Mouse (Mus musculus): ENCODE results near the gene Runx3. TPM values are rescaled to one million over a fixed set of nuclear protein-coding genes. Genes with fewer than 3 reads are reported as not detected.

The Runx3 gene
- polyA plus RNA-seq, 1 experiment = 8.8 TPM

- TF ChIP-seq POLR2A (IDR thresholded peaks at IDR 0.05; ENCODE audit: control insufficient read depth, low read depth, low read length) (no peak), CTCF (IDR thresholded peaks at IDR 0.05; ENCODE audit: control insufficient read depth, insufficient read depth, insufficient replicate concordance, low read depth, low read length) (no peak)
- Histone ChIP-seq H3K4me3 (ENCODE audit: control insufficient read depth, low read depth, low read length) (no peak overlapping the region), H3K27me3 (ENCODE audit: control insufficient read depth, insufficient read depth, low read length) (no peaks in the 10 kb centered on the region), H3K27ac (ENCODE audit: control insufficient read depth, insufficient read depth, low read depth, low read length) (no peak overlapping the region), H3K36me3 (ENCODE audit: control insufficient read depth, insufficient read depth, low read length) (no peaks in the 10 kb centered on the region), H3K4me1 (ENCODE audit: control insufficient read depth, insufficient read depth, low read length) (no peaks in the 10 kb centered on the region)
These were observed 69.1 kb downstream of the Runx3 start for GRCm38 (mm10) chr4:135189452-135190008.

- no peak for TF ChIP-seq CTCF (IDR thresholded peaks at IDR 0.05; ENCODE audit: control insufficient read depth, insufficient read depth, insufficient replicate concordance, low read depth, low read length)
- no peak for TF ChIP-seq POLR2A (IDR thresholded peaks at IDR 0.05; ENCODE audit: control insufficient read depth, low read depth, low read length)
- Histone ChIP-seq H3K27ac (ENCODE audit: control insufficient read depth, insufficient read depth, low read depth, low read length) (no peak overlapping the region), H3K4me1 (ENCODE audit: control insufficient read depth, insufficient read depth, low read length) (no peaks in the 10 kb centered on the region), H3K4me3 (ENCODE audit: control insufficient read depth, low read depth, low read length) (no peak overlapping the region), H3K27me3 (ENCODE audit: control insufficient read depth, insufficient read depth, low read length) (no peaks in the 10 kb centered on the region), H3K36me3 (ENCODE audit: control insufficient read depth, insufficient read depth, low read length) (no peaks in the 10 kb centered on the region)
These were observed 69.9 kb downstream of the Runx3 start for GRCm38 (mm10) chr4:135190364-135190763.

DNA sequence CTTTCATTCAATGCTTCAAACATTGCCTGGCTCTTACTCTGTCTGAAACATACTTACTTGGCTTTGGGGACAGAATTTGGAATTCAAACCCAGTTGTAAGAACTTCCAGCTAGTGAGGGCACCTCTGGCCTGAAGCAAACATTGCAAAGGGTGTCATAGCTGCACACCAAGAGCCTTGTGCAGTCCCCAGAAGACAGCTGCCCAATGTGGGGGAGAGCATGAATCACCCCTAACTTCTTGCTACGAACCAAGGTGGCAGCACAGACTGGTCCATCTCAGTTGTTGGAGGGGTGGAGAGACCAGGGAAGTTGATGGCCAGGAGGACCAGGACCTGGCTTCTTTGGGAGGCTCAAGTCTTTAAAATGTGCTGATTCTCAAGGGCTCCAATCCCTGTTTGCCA lies 70.7 kb downstream of the Runx3 start:
- H3K4me1 ChIP-seq (ENCODE audit: control insufficient read depth, insufficient read depth, low read length) = no peaks in the 10 kb centered on the region
- no peak overlapping the region for H3K4me3 ChIP-seq (ENCODE audit: control insufficient read depth, low read depth, low read length)
- no peaks in the 10 kb centered on the region for H3K36me3 ChIP-seq (ENCODE audit: control insufficient read depth, insufficient read depth, low read length)
- TF ChIP-seq POLR2A (IDR thresholded peaks at IDR 0.05; ENCODE audit: control insufficient read depth, low read depth, low read length) (no peak), CTCF (IDR thresholded peaks at IDR 0.05; ENCODE audit: control insufficient read depth, insufficient read depth, insufficient replicate concordance, low read depth, low read length) (no peak)
- H3K27ac ChIP-seq (ENCODE audit: control insufficient read depth, insufficient read depth, low read depth, low read length) = no peak overlapping the region
- H3K27me3 ChIP-seq (ENCODE audit: control insufficient read depth, insufficient read depth, low read length) = no peaks in the 10 kb centered on the region

- Histone ChIP-seq H3K4me1 (ENCODE audit: control insufficient read depth, insufficient read depth, low read length) (no peaks in the 10 kb centered on the region), H3K36me3 (ENCODE audit: control insufficient read depth, insufficient read depth, low read length) (no peaks in the 10 kb centered on the region), H3K27ac (ENCODE audit: control insufficient read depth, insufficient read depth, low read depth, low read length) (no peak overlapping the region), H3K4me3 (ENCODE audit: control insufficient read depth, low read depth, low read length) (no peak overlapping the region), H3K27me3 (ENCODE audit: control insufficient read depth, insufficient read depth, low read length) (no peaks in the 10 kb centered on the region)
- TF ChIP-seq CTCF (IDR thresholded peaks at IDR 0.05; ENCODE audit: control insufficient read depth, insufficient read depth, insufficient replicate concordance, low read depth, low read length) = no peak
- no peak for TF ChIP-seq POLR2A (IDR thresholded peaks at IDR 0.05; ENCODE audit: control insufficient read depth, low read depth, low read length)
These were observed 71.2 kb downstream of the Runx3 start for GRCm38 (mm10) chr4:135191604-135192003.

GRCm38 (mm10) chr4:135192841-135193240 lies 72.4 kb downstream of the Runx3 start:
- Histone ChIP-seq H3K4me3 (ENCODE audit: control insufficient read depth, low read depth, low read length) (no peak overlapping the region), H3K36me3 (ENCODE audit: control insufficient read depth, insufficient read depth, low read length) (no peaks in the 10 kb centered on the region), H3K4me1 (ENCODE audit: control insufficient read depth, insufficient read depth, low read length) (no peaks in the 10 kb centered on the region), H3K27me3 (ENCODE audit: control insufficient read depth, insufficient read depth, low read length) (no peaks in the 10 kb centered on the region), H3K27ac (ENCODE audit: control insufficient read depth, insufficient read depth, low read depth, low read length) (no peak overlapping the region)
- no peak for TF ChIP-seq CTCF (IDR thresholded peaks at IDR 0.05; ENCODE audit: control insufficient read depth, insufficient read depth, insufficient replicate concordance, low read depth, low read length)
- no peak for TF ChIP-seq POLR2A (IDR thresholded peaks at IDR 0.05; ENCODE audit: control insufficient read depth, low read depth, low read length)

GRCm38 (mm10) chr4:135197857-135198256 lies 77.4 kb downstream of the Runx3 start:
- Histone ChIP-seq H3K4me1 (ENCODE audit: control insufficient read depth, insufficient read depth, low read length) (peaks cover 2% of the 10 kb centered on the region; the same call in 1 of the 2 replicates), H3K36me3 (ENCODE audit: control insufficient read depth, insufficient read depth, low read length) (no peaks in the 10 kb centered on the region), H3K4me3 (ENCODE audit: control insufficient read depth, low read depth, low read length) (no peak overlapping the region), H3K27me3 (ENCODE audit: control insufficient read depth, insufficient read depth, low read length) (no peaks in the 10 kb centered on the region), H3K27ac (ENCODE audit: control insufficient read depth, insufficient read depth, low read depth, low read length) (no peak overlapping the region)
- TF ChIP-seq POLR2A (IDR thresholded peaks at IDR 0.05; ENCODE audit: control insufficient read depth, low read depth, low read length) (no peak), CTCF (IDR thresholded peaks at IDR 0.05; ENCODE audit: control insufficient read depth, insufficient read depth, insufficient replicate concordance, low read depth, low read length) (no peak)

DNA sequence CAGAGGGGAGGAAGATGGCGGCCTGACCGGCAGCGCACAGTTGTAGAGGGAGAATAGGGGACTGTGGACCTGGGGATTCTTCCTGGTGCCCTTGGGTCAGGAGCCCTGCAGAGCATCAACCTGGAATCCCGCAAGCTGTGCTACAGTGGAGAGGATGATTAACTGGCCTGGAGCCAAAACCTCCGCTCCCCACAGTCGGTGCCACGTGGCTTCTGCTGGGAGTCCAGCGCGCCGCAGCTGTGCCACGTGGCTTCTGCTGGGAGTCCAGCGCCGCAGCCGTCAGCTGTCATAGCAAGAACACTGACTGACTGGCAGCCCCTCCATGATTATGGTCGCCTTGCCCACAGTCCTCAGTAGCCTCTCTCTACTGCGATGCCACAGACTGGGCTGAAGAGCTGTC lies 81.3 kb downstream of the Runx3 start:
- H3K4me3 ChIP-seq (ENCODE audit: control insufficient read depth, low read depth, low read length) = peak overlapping the region; percentile 8
- H3K4me1 ChIP-seq (ENCODE audit: control insufficient read depth, insufficient read depth, low read length) = peaks cover 8% of the 10 kb centered on the region
- H3K27me3 ChIP-seq (ENCODE audit: control insufficient read depth, insufficient read depth, low read length) = no peaks in the 10 kb centered on the region
- no peaks in the 10 kb centered on the region for H3K36me3 ChIP-seq (ENCODE audit: control insufficient read depth, insufficient read depth, low read length)
- TF ChIP-seq CTCF (IDR thresholded peaks at IDR 0.05; ENCODE audit: control insufficient read depth, insufficient read depth, insufficient replicate concordance, low read depth, low read length) (no peak), POLR2A (IDR thresholded peaks at IDR 0.05; ENCODE audit: control insufficient read depth, low read depth, low read length) (no peak)
- no peak overlapping the region for H3K27ac ChIP-seq (ENCODE audit: control insufficient read depth, insufficient read depth, low read depth, low read length)

GRCm38 (mm10) chr4:135203279-135203678 lies 82.8 kb downstream of the Runx3 start:
- TF ChIP-seq CTCF (IDR thresholded peaks at IDR 0.05; ENCODE audit: control insufficient read depth, insufficient read depth, insufficient replicate concordance, low read depth, low read length) (no peak), POLR2A (IDR thresholded peaks at IDR 0.05; ENCODE audit: control insufficient read depth, low read depth, low read length) (no peak)
- H3K4me3 ChIP-seq (ENCODE audit: control insufficient read depth, low read depth, low read length) = no peak overlapping the region
- peaks cover 8% of the 10 kb centered on the region for H3K4me1 ChIP-seq (ENCODE audit: control insufficient read depth, insufficient read depth, low read length)
- H3K27me3 ChIP-seq (ENCODE audit: control insufficient read depth, insufficient read depth, low read length) = no peaks in the 10 kb centered on the region
- no peak overlapping the region for H3K27ac ChIP-seq (ENCODE audit: control insufficient read depth, insufficient read depth, low read depth, low read length)
- H3K36me3 ChIP-seq (ENCODE audit: control insufficient read depth, insufficient read depth, low read length) = no peaks in the 10 kb centered on the region

Measured in testis, adult 2 months (tissue).